Comparison of ENCODE assay signal across 14 mouse cellular contexts in the genomic region with DNA sequence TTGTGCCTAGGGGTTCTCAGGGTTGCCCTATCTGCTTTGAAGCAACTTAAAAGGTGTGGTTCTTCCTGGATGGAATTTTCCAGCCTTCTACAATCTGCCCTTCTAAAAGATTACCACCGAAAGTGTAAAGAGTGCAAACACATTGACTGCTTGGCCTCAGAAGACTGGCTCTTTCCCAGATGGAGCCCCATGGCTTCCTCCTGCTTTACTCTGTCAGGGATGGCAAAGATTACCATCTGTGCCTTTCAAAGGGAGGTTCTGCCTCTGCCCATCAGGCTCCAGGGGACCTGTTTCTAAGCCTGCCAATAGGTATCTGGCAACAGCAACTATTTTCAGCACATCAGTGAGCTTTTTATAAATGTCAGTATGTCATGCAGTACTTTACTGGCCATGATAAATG. TPM values are rescaled to one million over a fixed set of nuclear protein-coding genes. Genes with fewer than 3 reads are reported as not detected.
"Had no signal": no experiment of that assay in that cellular context is flagged by ENCODE, and none has a peak within 500 bp of the region (broad histone marks: within the 10 kb centered on the region; RNA-seq: fewer than 3 reads in every experiment).

No protein-coding gene starts in this region.

- H3K27ac ChIP-seq: layer of hippocampus, adult 2 months; limb, embryonic 10.5 days; liver, embryonic 15.5 days; lung, embryonic 15.5 days; midbrain, embryonic 12.5 days; neural tube, embryonic 13.5 days had no signal

- H3K4me3 ChIP-seq: layer of hippocampus, adult 2 months; limb, embryonic 10.5 days; liver, embryonic 15.5 days; lung, embryonic 15.5 days; midbrain, embryonic 12.5 days; neural tube, embryonic 13.5 days had no signal

- H3K9me3 ChIP-seq: limb, embryonic 10.5 days; liver, embryonic 15.5 days; lung, embryonic 15.5 days; midbrain, embryonic 12.5 days; neural tube, embryonic 13.5 days had no signal

- ATAC-seq: midbrain, embryonic 16.5 days had no signal

- H3K36me3 ChIP-seq: limb, embryonic 10.5 days; liver, embryonic 15.5 days; lung, embryonic 15.5 days; midbrain, embryonic 12.5 days; neural tube, embryonic 13.5 days had no signal

- H3K4me1 ChIP-seq: limb, embryonic 10.5 days; liver, embryonic 15.5 days; lung, embryonic 15.5 days; midbrain, embryonic 12.5 days; neural tube, embryonic 13.5 days had no signal

- H3K27me3 ChIP-seq: lung, embryonic 15.5 days; midbrain, embryonic 12.5 days; neural tube, embryonic 13.5 days had no signal

- H3K4me2 ChIP-seq: liver, embryonic 11.5 days; liver, embryonic 15.5 days; lung, embryonic 15.5 days; midbrain, embryonic 12.5 days; neural tube, embryonic 13.5 days had no signal

- DNase-seq: kidney, postnatal 10 days; kidney, postnatal 4 days; lung, postnatal 14 days; right cerebral cortex, postnatal 14 days; thymus, postnatal 36 days had no signal

- H3K9ac ChIP-seq: liver, embryonic 15.5 days; lung, embryonic 15.5 days; midbrain, embryonic 12.5 days; neural tube, embryonic 13.5 days had no signal

RNA-seq across cellular contexts. Expression of a gene that starts 1.5 kb away (rescaled TPM):
- polyA plus RNA-seq: liver, embryonic 15.5 days; spleen, adult 2 months had no signal
